Mouse (Mus musculus) MEL (cell line): ENCODE measurements around the gene Cntfr. TPM values are rescaled to one million over a fixed set of nuclear protein-coding genes. Genes with fewer than 3 reads are reported as not detected.

Experiments used
- DNase-seq: peaks from one replicate; pipeline ENCODE4 v3.0.0; 2011; ENCODE audit warnings: low read depth, low spot score
- H3K27ac ChIP-seq: 2 replicates; pipeline ENCODE4 v1.5.1; 2012; ENCODE audit warnings: low read depth, mild to moderate bottlenecking, control low read depth, low read length, moderate library complexity; ENCODE audit not compliant: control insufficient read depth
- H3K27me3 ChIP-seq, 2 experiments: fragments of 150-350 bp in 1 of 2; sonication (generic) in 1 of 2; 2 replicates each; pipeline ENCODE4 v1.6.1; 2012; ENCODE audit warnings: low read length in 2 of 2, mild to moderate bottlenecking in 2 of 2, improper control_type of control experiment in 1 of 2, moderate library complexity in 1 of 2; ENCODE audit not compliant: insufficient read depth in 2 of 2, control insufficient read depth in 1 of 2
- H3K36me3 ChIP-seq, 2 experiments: 2 replicates each; pipeline ENCODE4 v1.6.1; 2012 to 2014; ENCODE audit warnings: low read length in 2 of 2, improper control_type of control experiment in 1 of 2, inconsistent platforms in 1 of 2, mild to moderate bottlenecking in 1 of 2; ENCODE audit not compliant: insufficient read depth in 2 of 2, control insufficient read depth in 1 of 2
- H3K4me1 ChIP-seq, 2 experiments: fragments of 150-350 bp in 1 of 2; sonication (generic) in 1 of 2; 2 replicates each; pipeline ENCODE4 v1.6.1; 2012; ENCODE audit warnings: low read length in 2 of 2, improper control_type of control experiment in 1 of 2, mild to moderate bottlenecking in 1 of 2; ENCODE audit not compliant: insufficient read depth in 2 of 2, control insufficient read depth in 1 of 2
- H3K4me3 ChIP-seq, 2 experiments: fragments of 150-350 bp in 1 of 2; sonication (generic) in 1 of 2; 2 replicates each; pipeline ENCODE4 v1.5.1; 2012; ENCODE audit warnings: low read depth in 2 of 2, low read length in 2 of 2, mild to moderate bottlenecking in 2 of 2, moderate library complexity in 2 of 2, control low read depth in 1 of 2, improper control_type of control experiment in 1 of 2; ENCODE audit not compliant: control insufficient read depth in 1 of 2, insufficient read depth in 1 of 2
- H3K79me2 ChIP-seq: 2 replicates; pipeline ENCODE4 v1.6.1; 2012; ENCODE audit warnings: mild to moderate bottlenecking, low read length, moderate library complexity; ENCODE audit not compliant: control insufficient read depth, poor library complexity, insufficient read depth
- H3K9ac ChIP-seq: 2 replicates; pipeline ENCODE4 v1.6.1; 2012; ENCODE audit warnings: low read depth, mild to moderate bottlenecking, control low read depth, low read length, moderate library complexity; ENCODE audit not compliant: control insufficient read depth, poor library complexity, severe bottlenecking
- H3K9me3 ChIP-seq: fragments of 150-350 bp; sonication (generic); replicated peaks from 2 replicates; pipeline ENCODE4 v1.6.1; 2012; ENCODE audit warnings: mild to moderate bottlenecking, low read length, improper control_type of control experiment, moderate library complexity; ENCODE audit not compliant: insufficient read depth
- BHLHE40 ChIP-seq: IDR thresholded peaks from 2 replicates; pipeline ENCODE4 v1.6.1; 2012; ENCODE audit warnings: low read depth, mild to moderate bottlenecking, inconsistent platforms, low read length, improper control_type of control experiment, borderline replicate concordance
- CHD1 ChIP-seq: IDR thresholded peaks from 2 replicates; pipeline ENCODE4 v1.6.1; 2012; ENCODE audit warnings: low read depth, mild to moderate bottlenecking, inconsistent platforms, low read length, improper control_type of control experiment
- E2F4 ChIP-seq: IDR thresholded peaks from 2 replicates; pipeline ENCODE4 v1.6.1; 2011; ENCODE audit warnings: low read depth, low read length, improper control_type of control experiment, borderline replicate concordance
- ELF1 ChIP-seq: IDR thresholded peaks from 2 replicates; pipeline ENCODE4 v1.6.1; 2014; ENCODE audit warnings: low read depth, mild to moderate bottlenecking, inconsistent platforms, low read length, improper control_type of control experiment, moderate library complexity
- EP300 ChIP-seq, 2 experiments: IDR thresholded peaks; 2 replicates each; pipeline ENCODE4 v1.6.1; 2011; ENCODE audit warnings: improper control_type of control experiment in 2 of 2, low read length in 2 of 2, low read depth in 1 of 2, mild to moderate bottlenecking in 1 of 2
- ETS1 ChIP-seq: IDR thresholded peaks from 2 replicates; pipeline ENCODE4 v1.6.1; 2012; ENCODE audit warnings: low read depth, mild to moderate bottlenecking, inconsistent platforms, low read length, improper control_type of control experiment, moderate library complexity
- GABPA ChIP-seq: IDR thresholded peaks from 2 replicates; pipeline ENCODE4 v1.6.1; 2012; ENCODE audit warnings: low read depth, mild to moderate bottlenecking, inconsistent platforms, low read length, improper control_type of control experiment, moderate library complexity
- GATA1 ChIP-seq: IDR thresholded peaks from 2 replicates; pipeline ENCODE4 v1.6.1; 2011; ENCODE audit warnings: low read depth, low read length, improper control_type of control experiment
- JUND ChIP-seq: IDR thresholded peaks from 2 replicates; pipeline ENCODE4 v1.6.1; 2011; ENCODE audit warnings: low read depth, mild to moderate bottlenecking, improper control_type of control experiment, low read length
- KAT2A ChIP-seq: conservative IDR thresholded peaks from 2 replicates; pipeline ENCODE4 v1.6.1; 2012; ENCODE audit warnings: low read depth, low read length, improper control_type of control experiment, inconsistent platforms
- MAZ ChIP-seq: IDR thresholded peaks from 2 replicates; pipeline ENCODE4 v1.6.1; 2012; ENCODE audit warnings: low read depth, mild to moderate bottlenecking, inconsistent platforms, low read length, improper control_type of control experiment
- MEF2A ChIP-seq: IDR thresholded peaks from 2 replicates; pipeline ENCODE4 v1.6.1; 2014; ENCODE audit warnings: low read depth, mild to moderate bottlenecking, inconsistent platforms, low read length, improper control_type of control experiment; ENCODE audit not compliant: poor library complexity, insufficient replicate concordance, severe bottlenecking; ENCODE audit errors: extremely low read depth
- NELFE ChIP-seq: IDR thresholded peaks from 2 replicates; pipeline ENCODE4 v1.6.1; 2011; ENCODE audit warnings: low read depth, low read length, improper control_type of control experiment
- NRF1 ChIP-seq: IDR thresholded peaks from 2 replicates; pipeline ENCODE4 v1.6.1; 2014; ENCODE audit warnings: low read depth, mild to moderate bottlenecking, inconsistent platforms, low read length, improper control_type of control experiment, moderate library complexity; ENCODE audit not compliant: poor library complexity, insufficient read depth, severe bottlenecking
- POLR2A ChIP-seq, 2 experiments: IDR thresholded peaks; 2 replicates each; pipeline ENCODE4 v1.6.1; 2011 to 2012; ENCODE audit warnings: low read length in 2 of 2, mild to moderate bottlenecking in 2 of 2, control low read depth in 1 of 2, improper control_type of control experiment in 1 of 2, low read depth in 1 of 2, moderate library complexity in 1 of 2; ENCODE audit not compliant: control insufficient read depth in 1 of 2, insufficient read depth in 1 of 2, poor library complexity in 1 of 2
- POLR2AphosphoS2 ChIP-seq: IDR thresholded peaks from 2 replicates; pipeline ENCODE4 v1.6.1; 2011; ENCODE audit warnings: low read length, improper control_type of control experiment
- RAD21 ChIP-seq: IDR thresholded peaks from 2 replicates; pipeline ENCODE4 v1.6.1; 2011; ENCODE audit warnings: mild to moderate bottlenecking, low read depth, low read length, improper control_type of control experiment
- SIN3A ChIP-seq: IDR thresholded peaks from 2 replicates; pipeline ENCODE4 v1.6.1; 2012; ENCODE audit warnings: low read length, improper control_type of control experiment, inconsistent platforms
- SMC3 ChIP-seq: IDR thresholded peaks from 2 replicates; pipeline ENCODE4 v1.6.1; 2011; ENCODE audit warnings: low read depth, low read length, improper control_type of control experiment
- TAL1 ChIP-seq: IDR thresholded peaks from 2 replicates; pipeline ENCODE4 v1.6.1; 2012; ENCODE audit warnings: mild to moderate bottlenecking, inconsistent platforms, low read length, moderate library complexity, mixed read lengths
- TBP ChIP-seq: IDR thresholded peaks from 2 replicates; pipeline ENCODE4 v1.8.0; 2011; ENCODE audit warnings: low read depth, low read length, improper control_type of control experiment
- USF1 ChIP-seq: IDR thresholded peaks from 2 replicates; pipeline ENCODE4 v1.6.1; 2014; ENCODE audit warnings: low read depth, mild to moderate bottlenecking, inconsistent platforms, low read length, improper control_type of control experiment, moderate library complexity
- USF2 ChIP-seq, 2 experiments: IDR thresholded peaks; 2 replicates each; pipeline ENCODE4 v1.6.1; 2011 to 2012; ENCODE audit warnings: improper control_type of control experiment in 2 of 2, low read length in 2 of 2, borderline replicate concordance in 1 of 2, inconsistent platforms in 1 of 2, low read depth in 1 of 2, mild to moderate bottlenecking in 1 of 2; ENCODE audit not compliant: insufficient read depth in 1 of 2
- ZMIZ1 ChIP-seq: IDR thresholded peaks from 2 replicates; pipeline ENCODE4 v1.6.1; 2012; ENCODE audit warnings: low read depth, mild to moderate bottlenecking, inconsistent platforms, low read length, improper control_type of control experiment, moderate library complexity
- ZNF384 ChIP-seq: IDR thresholded peaks from 2 replicates; pipeline ENCODE4 v1.6.1; 2012; ENCODE audit warnings: low read depth, mild to moderate bottlenecking, inconsistent platforms, low read length, improper control_type of control experiment
- polyA plus RNA-seq, 2 experiments: library from polyadenylated mRNA; stranded (reverse) in 1 of 2; unstranded in 1 of 2; fragments of >175 nt in 1 of 2; fragments of >200 nt in 1 of 2; gene quantifications; 2 replicates each; pipeline versions ENCODE4 v1.2.1 to v1.2.4; 2012; ENCODE audit warnings: low replicate concordance in 2 of 2, low read depth in 1 of 2; ENCODE audit not compliant: insufficient read length in 2 of 2, insufficient read depth in 1 of 2, missing spikeins in 1 of 2
- total RNA-seq: library from RNA; depleted of rRNA; stranded (reverse); fragments of 300-350 nt; gene quantifications from 2 replicates; pipeline ENCODE4 v1.2.3, GENCODE M21; 2012

Cntfr gene
- total and polyA plus RNA-seq, 3 experiments = not detected

DNA sequence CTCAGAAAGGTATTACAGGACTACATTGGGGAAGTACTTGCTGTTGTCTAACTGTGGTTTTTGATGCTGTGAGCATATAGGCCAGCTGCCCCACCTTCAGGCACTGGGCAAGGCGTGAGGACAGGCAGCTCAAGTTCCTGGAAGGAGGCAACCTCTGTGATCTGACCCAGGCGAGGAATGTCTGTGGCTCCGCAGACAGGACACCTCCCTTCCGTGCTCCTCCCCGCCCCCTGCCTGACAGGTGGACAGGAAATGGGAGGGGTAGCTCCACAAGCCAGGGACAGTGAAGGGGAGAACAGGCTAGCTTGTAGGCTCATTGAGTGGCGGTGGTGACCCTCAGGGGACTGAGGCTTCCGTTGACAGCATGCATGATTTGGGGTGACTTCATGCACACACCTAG lies 32.4 kb downstream of the Cntfr start:
- no peaks in the 10 kb centered on the region for H3K4me1 ChIP-seq
- no peaks in the 10 kb centered on the region for H3K9me3 ChIP-seq
- no peak for TF ChIP-seq CHD1
- no peak for TF ChIP-seq POLR2AphosphoS2
- no peak for TF ChIP-seq SIN3A
- no peak for TF ChIP-seq TBP
- TF ChIP-seq GATA1 = no peak
- TF ChIP-seq USF1 = no peak
- no peak for TF ChIP-seq JUND
- no peaks in the 10 kb centered on the region for H3K36me3 ChIP-seq
- no peaks in the 10 kb centered on the region; a peak in 1 of 4 replicates for H3K27me3 ChIP-seq
- H3K4me3 ChIP-seq = no peak overlapping the region
- no peak for DNase-seq
- no peaks in the 10 kb centered on the region for H3K79me2 ChIP-seq
- H3K27ac ChIP-seq = no peak overlapping the region
- H3K9ac ChIP-seq = no peak overlapping the region

DNA sequence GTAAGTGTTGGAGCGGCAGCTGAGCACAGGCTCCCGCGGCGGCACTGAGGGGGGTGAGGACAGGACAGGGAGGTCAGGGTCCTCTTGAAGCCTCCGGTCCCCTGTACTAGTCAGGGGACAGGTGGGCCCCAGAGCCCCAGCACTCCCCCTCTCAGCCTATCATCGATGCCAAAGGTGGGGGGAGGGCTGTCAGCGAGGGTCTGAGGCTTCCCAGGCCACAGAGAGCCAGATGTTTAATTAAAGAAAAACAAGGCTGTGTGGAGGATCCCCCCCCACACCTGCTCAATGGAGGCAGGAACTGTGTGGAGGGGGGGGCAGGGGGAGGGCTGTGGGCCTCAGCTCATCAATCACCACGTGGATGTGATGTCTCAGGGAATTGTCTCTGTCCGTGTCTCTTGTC lies 33.3 kb downstream of the Cntfr start:
- Histone ChIP-seq H3K9me3 (no peaks in the 10 kb centered on the region), H3K36me3 (no peaks in the 10 kb centered on the region), H3K79me2 (no peaks in the 10 kb centered on the region), H3K4me1 (no peaks in the 10 kb centered on the region), H3K4me3 (no peak overlapping the region), H3K27me3 (no peaks in the 10 kb centered on the region; a peak in 1 of 4 replicates), H3K9ac (no peak overlapping the region), H3K27ac (no peak overlapping the region)
- no peak for DNase-seq
- TF ChIP-seq USF2 (IDR thresholded peaks at IDR 0.05; ENCODE audit: borderline replicate concordance in 1 of 2, insufficient read depth in 1 of 2, low read depth in 1 of 2, low read length in 2 of 2) = no peak
- TF ChIP-seq MEF2A = no peak
- TF ChIP-seq ZNF384 = no peak
- no peak for TF ChIP-seq EP300 (IDR thresholded peaks at IDR 0.05; ENCODE audit: low read depth in 1 of 2, low read length in 2 of 2)
- no peak for TF ChIP-seq RAD21
- TF ChIP-seq KAT2A = no peak
- TF ChIP-seq ZMIZ1 = no peak

DNA sequence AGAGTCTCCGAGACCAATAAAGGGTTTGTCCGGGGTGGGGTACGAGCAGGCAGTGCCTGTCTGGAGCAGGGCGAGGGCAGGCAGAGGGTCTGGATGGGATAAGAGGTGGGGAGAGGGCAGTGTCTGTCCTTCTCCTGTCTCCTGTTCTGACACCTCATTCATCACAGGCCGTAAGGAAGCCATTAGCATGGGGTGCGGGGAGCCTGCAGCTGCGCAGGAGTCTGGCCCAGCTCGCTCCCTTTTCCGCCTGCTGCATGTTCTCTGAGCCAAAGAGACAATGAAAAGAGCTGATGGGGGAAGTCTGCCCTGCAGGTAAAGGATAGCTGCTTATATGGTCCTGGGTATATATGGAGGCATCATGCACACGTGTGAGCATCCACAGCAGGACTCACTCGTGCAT lies 34.2 kb downstream of the Cntfr start:
- Histone ChIP-seq H3K4me1 (no peaks in the 10 kb centered on the region), H3K79me2 (no peaks in the 10 kb centered on the region), H3K4me3 (no peak overlapping the region), H3K27me3 (no peaks in the 10 kb centered on the region), H3K9me3 (no peaks in the 10 kb centered on the region), H3K36me3 (no peaks in the 10 kb centered on the region), H3K9ac (no peak overlapping the region), H3K27ac (no peak overlapping the region)
- no peak for TF ChIP-seq ETS1
- TF ChIP-seq KAT2A = no peak
- no peak for TF ChIP-seq TBP
- TF ChIP-seq E2F4 = no peak
- no peak for TF ChIP-seq SMC3
- TF ChIP-seq BHLHE40 = no peak
- TF ChIP-seq NRF1 = no peak
- no peak for TF ChIP-seq GABPA
- TF ChIP-seq TAL1 = no peak
- TF ChIP-seq MAZ = no peak
- TF ChIP-seq USF2 (IDR thresholded peaks at IDR 0.05; ENCODE audit: borderline replicate concordance in 1 of 2, insufficient read depth in 1 of 2, low read depth in 1 of 2, low read length in 2 of 2) = no peak
- no peak for TF ChIP-seq JUND
- TF ChIP-seq NELFE = no peak
- TF ChIP-seq EP300 (IDR thresholded peaks at IDR 0.05; ENCODE audit: low read depth in 1 of 2, low read length in 2 of 2) = no peak
- TF ChIP-seq USF1 = no peak
- no peak for TF ChIP-seq POLR2A (IDR thresholded peaks at IDR 0.05; ENCODE audit: control insufficient read depth in 1 of 2, insufficient read depth in 1 of 2, low read depth in 1 of 2, low read length in 2 of 2, poor library complexity in 1 of 2)
- TF ChIP-seq RAD21 = no peak
- TF ChIP-seq ELF1 = no peak
- no peak for TF ChIP-seq CHD1
- no peak for TF ChIP-seq ZNF384
- no peak for DNase-seq
